Mouse (Mus musculus): ENCODE data around the gene Ankmy1.

- no peak for TF ChIP-seq EP300 (IDR thresholded peaks at IDR 0.05; ENCODE audit: low read depth)
- TF ChIP-seq CTCF (IDR thresholded peaks at IDR 0.05; ENCODE audit: low read depth): no peak
Measured at GRCm38 (mm10) chr1:92852450-92852849, 50.3 kb downstream of the Ankmy1 start.
